Mouse (Mus musculus) MN1 (cell line): ENCODE results near the gene Ksr2.
"Not testable (repeated sequence)": the region's sequence is repeated elsewhere in the genome, so short reads cannot be mapped to it uniquely, and the experiment has no call there.

Source experiments
- DNase-seq: peaks from one replicate; pipeline ENCODE4 v3.0.0-alpha.2; 2016; ENCODE audit warnings: low spot score

Ksr2 gene

GRCm38 (mm10) chr5:117408216-117408615 lies 5.6 kb upstream of the Ksr2 start:
- peak; percentile 26 for DNase-seq

GRCm38 (mm10) chr5:117409369-117409768 lies 4.4 kb upstream of the Ksr2 start:
- no peak for DNase-seq

GRCm38 (mm10) chr5:117414611-117415010 lies 811 bp downstream of the Ksr2 start:
- DNase-seq: peak; percentile 33

GRCm38 (mm10) chr5:117415011-117415912 lies 1.5 kb downstream of the Ksr2 start:
- no peak for DNase-seq

- no peak for DNase-seq
Measured at GRCm38 (mm10) chr5:117417442-117417841, 3.6 kb downstream of the Ksr2 start.

- DNase-seq: not testable (repeated sequence)
Measured at GRCm38 (mm10) chr5:117433501-117433900, 19.7 kb downstream of the Ksr2 start.

GRCm38 (mm10) chr5:117440261-117440660 lies 26.5 kb downstream of the Ksr2 start:
- no peak for DNase-seq

- DNase-seq: peak; percentile 70
Measured at GRCm38 (mm10) chr5:117441242-117441842, 27.5 kb downstream of the Ksr2 start.

- no peak for DNase-seq
Measured at GRCm38 (mm10) chr5:117442157-117442765, 28.5 kb downstream of the Ksr2 start.

- no peak for DNase-seq
Measured at GRCm38 (mm10) chr5:117443141-117443540, 29.3 kb downstream of the Ksr2 start.

- no peak for DNase-seq
Measured at GRCm38 (mm10) chr5:117443902-117444301, 30.1 kb downstream of the Ksr2 start.

GRCm38 (mm10) chr5:117447698-117448097 lies 33.9 kb downstream of the Ksr2 start:
- DNase-seq: no peak

GRCm38 (mm10) chr5:117452013-117452412 lies 38.2 kb downstream of the Ksr2 start:
- DNase-seq: no peak

GRCm38 (mm10) chr5:117455546-117455945 lies 41.7 kb downstream of the Ksr2 start:
- DNase-seq: no peak

- DNase-seq: no peak
Measured at GRCm38 (mm10) chr5:117457121-117457520, 43.3 kb downstream of the Ksr2 start.

- no peak for DNase-seq
Measured at GRCm38 (mm10) chr5:117457583-117457982, 43.8 kb downstream of the Ksr2 start.

- DNase-seq: no peak
Measured at GRCm38 (mm10) chr5:117458899-117459298, 45.1 kb downstream of the Ksr2 start.

- DNase-seq: no peak
Measured at GRCm38 (mm10) chr5:117460261-117460660, 46.5 kb downstream of the Ksr2 start.

GRCm38 (mm10) chr5:117467052-117467451 lies 53.3 kb downstream of the Ksr2 start:
- DNase-seq: no peak

GRCm38 (mm10) chr5:117468961-117469360 lies 55.2 kb downstream of the Ksr2 start:
- no peak for DNase-seq

GRCm38 (mm10) chr5:117469572-117469971 lies 55.8 kb downstream of the Ksr2 start:
- no peak for DNase-seq

- DNase-seq: no peak
Measured at GRCm38 (mm10) chr5:117481162-117481561, 67.4 kb downstream of the Ksr2 start.

- DNase-seq: no peak
Measured at GRCm38 (mm10) chr5:117481586-117481985, 67.8 kb downstream of the Ksr2 start.
